Mouse (Mus musculus) T-helper 1 cell (primary cell): ENCODE measurements at regions not wholly inside any gene's neighbourhood (a gene's known extent, or its start where the extent isn't known, plus 50 kb on each side); places are given as distances from the start of the nearest gene placed in this dataset.

Experiments used
- in situ Hi-C: fragments of 300-600 bp; cut with MboI, MseI; formaldehyde crosslinking; loops from one replicate; pipeline ENCODE4 v1.15.1; 2025; ENCODE audit warnings: high pct_unique_total_duplicates

- in situ Hi-C loops: no loop called here
These were observed 277.2 kb upstream of the Tshz3 start for GRCm38 (mm10) chr7:36420741-36421140.

DNA sequence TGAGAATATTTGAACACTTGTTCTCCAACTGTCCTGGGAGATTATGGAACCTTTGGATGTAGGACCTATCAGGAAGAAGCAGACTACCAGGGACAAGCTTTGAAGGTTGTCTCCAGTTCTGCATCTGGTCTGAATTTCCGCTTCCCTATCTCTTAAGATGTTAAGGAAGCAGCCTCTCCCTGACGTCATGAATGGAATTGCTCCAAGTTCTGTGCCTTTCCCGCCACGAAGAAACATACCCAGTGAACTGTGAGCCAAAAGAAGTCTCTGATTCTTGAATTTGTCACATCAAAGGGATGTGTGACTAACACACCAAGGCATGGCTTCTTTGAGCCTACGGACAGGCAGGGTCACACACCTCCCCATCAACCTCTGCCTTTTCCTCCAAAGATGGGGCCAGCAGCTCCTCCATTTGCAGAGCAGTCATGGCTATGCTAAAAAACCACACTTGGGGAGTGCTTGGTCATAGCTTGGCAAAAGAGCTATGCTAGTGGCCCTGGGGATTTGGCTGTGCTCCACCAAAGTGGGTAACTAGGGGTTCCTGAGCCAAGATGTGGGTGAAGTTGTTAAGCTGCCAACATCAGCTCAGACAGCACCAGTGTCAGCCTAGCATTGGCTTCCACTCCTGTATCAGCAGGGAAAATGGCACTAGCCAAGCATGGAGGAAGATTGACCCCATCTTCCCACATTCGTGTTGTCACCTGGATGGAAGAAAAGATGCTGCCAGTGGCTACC lies 248.6 kb upstream of the Tshz3 start:
- in situ Hi-C loops: no loop called here

DNA sequence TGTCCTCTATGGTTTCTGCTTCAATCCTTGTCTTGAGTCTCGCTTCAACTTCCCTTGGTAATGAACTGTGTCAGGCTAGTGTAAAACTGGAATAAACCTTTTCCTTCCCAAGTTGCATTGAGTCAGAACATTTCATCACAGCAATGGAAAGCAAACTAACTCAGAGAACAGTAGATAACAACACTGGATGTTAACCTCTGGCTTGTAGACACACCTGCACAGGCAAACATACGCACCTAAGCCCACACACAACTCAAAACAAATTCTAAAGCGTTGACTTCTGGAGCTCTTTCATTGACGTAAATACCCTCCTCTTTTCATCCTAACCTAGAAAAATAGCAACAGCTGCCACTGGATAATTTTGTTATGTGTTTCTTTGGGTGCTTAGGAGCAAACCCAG lies 244.1 kb upstream of the Tshz3 start:
- in situ Hi-C loops: no loop called here

- in situ Hi-C loops: no loop called here
These were observed 241.8 kb upstream of the Tshz3 start for GRCm38 (mm10) chr7:36456080-36456479.

- in situ Hi-C loops: loop anchor here (10.0 kb wide), 1 partner anchor 1862 kb away; no protein-coding TSS in a partner anchor
These were observed 235.5 kb upstream of the Tshz3 start for GRCm38 (mm10) chr7:36462422-36462833.

- in situ Hi-C loops: loop anchor here (10.0 kb wide), 1 partner anchor 1855 kb away; no protein-coding TSS in a partner anchor
These were observed 228.5 kb upstream of the Tshz3 start for GRCm38 (mm10) chr7:36469386-36469785.

- in situ Hi-C loops: no loop called here
These were observed 224.4 kb upstream of the Tshz3 start for GRCm38 (mm10) chr7:36473532-36473931.

- in situ Hi-C loops: no loop called here
These were observed 221.5 kb upstream of the Tshz3 start for GRCm38 (mm10) chr7:36476434-36476833.

DNA sequence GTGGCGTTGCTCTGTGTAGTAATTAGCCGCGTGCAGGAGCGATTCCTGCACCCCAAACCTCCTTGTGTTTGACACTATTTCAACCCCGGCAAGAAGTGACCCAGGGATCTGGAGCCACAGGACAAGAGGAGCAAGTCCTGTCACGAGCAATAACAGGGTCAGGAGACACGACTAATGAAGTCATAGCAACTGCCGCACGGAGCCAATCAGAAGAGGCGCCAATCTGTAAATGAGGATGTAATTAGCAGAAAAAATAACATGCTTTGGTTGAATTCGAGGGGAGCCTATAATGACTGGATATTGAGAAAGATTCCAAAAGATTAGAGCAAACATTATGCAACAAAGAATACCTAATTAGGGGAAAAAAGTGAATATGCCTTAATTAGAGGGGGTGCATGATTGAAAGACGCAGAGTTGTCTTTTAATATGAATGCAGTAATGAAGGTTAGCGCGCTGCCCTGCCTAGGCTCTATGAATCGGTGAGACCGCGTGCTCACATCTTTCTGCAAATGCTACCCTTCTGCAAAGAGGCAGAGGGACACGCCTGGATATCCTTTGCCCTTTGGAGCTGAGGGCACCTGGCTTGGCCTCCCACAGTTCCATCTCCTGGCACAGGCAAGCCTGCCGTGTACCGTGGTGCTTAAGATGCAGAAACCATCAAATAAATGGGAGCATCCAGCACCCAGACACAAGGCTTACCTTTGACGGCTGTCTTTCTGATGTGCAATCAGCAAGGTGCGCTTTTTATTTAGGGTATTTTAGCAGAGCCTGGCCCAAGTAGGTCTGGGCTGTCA lies 220.9 kb upstream of the Tshz3 start:
- in situ Hi-C loops: no loop called here

DNA sequence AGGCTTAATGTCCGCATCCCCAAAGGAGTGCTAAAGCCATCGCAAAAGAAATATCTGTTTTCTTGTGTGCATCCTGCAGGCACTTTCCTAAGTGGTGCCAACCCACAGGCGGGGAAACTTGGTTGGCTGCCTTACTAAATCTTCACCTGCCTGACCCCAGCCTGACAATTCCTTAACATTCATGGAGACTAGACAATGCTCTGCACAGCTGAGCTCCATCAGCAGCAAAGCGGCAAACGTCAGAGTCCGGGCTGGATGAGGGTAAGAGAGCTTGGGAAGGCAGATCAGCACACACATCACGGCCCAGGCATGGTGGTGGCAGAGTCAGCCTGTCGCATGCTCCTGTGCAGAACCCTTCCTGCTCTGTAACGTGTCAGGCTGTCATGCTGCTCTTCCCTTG lies 209.8 kb upstream of the Tshz3 start:
- in situ Hi-C loops: no loop called here

DNA sequence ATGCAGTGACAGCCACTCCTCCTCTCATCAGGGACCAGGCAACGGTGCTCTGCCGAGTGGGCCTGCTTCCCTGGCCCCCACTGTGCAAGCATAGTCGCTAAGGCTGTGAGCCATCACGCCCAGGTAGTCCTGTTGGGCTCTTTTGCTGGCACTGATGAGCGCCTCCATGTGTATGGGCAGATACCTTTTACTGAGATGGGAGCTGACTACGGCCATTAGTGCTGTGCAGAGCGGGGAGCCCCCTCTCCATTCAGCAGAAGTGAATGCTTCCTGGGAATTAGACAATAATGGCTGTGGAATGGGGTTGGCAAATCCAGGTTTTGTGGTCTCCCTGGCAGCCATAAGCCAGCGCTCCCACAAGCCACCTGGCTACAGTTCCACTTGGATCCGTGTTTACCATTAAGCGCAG lies 206.7 kb upstream of the Tshz3 start:
- in situ Hi-C loops: no loop called here

GRCm38 (mm10) chr7:36504010-36504875 lies 193.7 kb upstream of the Tshz3 start:
- in situ Hi-C loops: no loop called here

GRCm38 (mm10) chr7:36507895-36508431 lies 190.0 kb upstream of the Tshz3 start:
- in situ Hi-C loops: no loop called here

DNA sequence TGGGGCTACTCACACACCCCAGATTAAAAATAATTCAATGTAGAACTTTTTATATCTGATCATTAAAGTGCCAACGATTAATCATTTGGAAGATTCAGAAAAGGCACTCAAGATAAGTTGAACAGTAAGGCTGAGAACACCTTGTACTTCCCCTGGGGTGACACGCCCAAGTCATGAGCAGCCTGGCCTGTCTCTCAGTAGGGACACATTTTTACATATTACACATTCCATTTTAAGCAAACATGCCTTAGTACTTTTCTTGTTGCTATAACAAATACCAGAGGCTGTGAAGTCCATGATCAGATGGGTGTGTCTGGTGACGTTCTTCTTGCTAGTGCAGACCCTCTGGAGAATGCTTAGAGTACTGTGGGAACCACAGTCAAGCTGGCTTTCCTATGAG lies 184.2 kb upstream of the Tshz3 start:
- in situ Hi-C loops: no loop called here

DNA sequence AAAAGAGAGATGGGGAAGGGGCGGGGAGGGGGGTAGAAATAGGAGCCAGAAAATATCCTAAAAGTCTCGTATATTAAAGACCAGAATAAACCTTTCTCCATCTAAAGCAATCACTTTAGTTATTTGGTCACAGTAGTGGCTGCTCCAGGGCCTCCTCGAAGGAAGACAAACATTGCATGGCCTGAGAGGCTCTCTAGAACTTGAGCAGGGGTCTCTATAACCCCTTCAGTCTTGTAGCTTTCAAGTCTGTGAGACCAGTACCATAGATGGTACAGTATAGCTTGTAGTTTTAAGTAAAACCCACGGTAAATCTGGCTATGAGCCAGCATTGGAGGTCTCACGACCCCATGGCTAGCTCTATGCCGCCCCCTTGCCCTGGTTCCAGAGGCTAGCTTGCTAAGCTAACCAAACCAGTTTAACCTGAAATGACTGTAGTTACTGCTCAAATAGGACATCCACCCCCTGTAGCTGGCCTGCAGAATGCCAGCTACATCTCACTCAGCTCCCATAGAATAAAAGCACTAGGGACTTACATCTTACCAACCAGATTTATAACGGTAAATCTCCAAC lies 181.7 kb upstream of the Tshz3 start:
- in situ Hi-C loops: no loop called here

GRCm38 (mm10) chr7:36519027-36519426 lies 178.9 kb upstream of the Tshz3 start:
- in situ Hi-C loops: no loop called here

GRCm38 (mm10) chr7:36522960-36523359 lies 175.0 kb upstream of the Tshz3 start:
- in situ Hi-C loops: no loop called here

DNA sequence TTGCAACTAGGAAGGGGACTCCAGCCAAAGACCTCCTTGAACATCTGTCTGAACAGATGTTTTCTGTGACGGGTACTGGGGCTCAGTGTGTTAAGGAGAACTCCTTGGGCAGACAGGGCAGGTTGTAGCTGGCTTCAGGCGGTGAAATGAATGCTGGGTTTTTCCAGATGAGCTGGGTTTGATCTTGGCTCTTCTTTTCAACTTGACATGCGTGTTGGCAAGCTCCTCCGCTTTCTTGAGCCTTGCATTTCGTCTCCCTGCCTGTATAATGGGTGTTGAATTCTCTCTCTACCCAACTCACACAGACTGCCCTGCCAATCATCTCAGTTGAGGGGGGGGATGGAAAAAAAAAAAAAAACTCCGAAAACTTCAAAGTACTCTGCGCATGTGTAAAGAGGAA lies 171.8 kb upstream of the Tshz3 start:
- in situ Hi-C loops: no loop called here

GRCm38 (mm10) chr7:36526692-36527091 lies 171.2 kb upstream of the Tshz3 start:
- in situ Hi-C loops: no loop called here

DNA sequence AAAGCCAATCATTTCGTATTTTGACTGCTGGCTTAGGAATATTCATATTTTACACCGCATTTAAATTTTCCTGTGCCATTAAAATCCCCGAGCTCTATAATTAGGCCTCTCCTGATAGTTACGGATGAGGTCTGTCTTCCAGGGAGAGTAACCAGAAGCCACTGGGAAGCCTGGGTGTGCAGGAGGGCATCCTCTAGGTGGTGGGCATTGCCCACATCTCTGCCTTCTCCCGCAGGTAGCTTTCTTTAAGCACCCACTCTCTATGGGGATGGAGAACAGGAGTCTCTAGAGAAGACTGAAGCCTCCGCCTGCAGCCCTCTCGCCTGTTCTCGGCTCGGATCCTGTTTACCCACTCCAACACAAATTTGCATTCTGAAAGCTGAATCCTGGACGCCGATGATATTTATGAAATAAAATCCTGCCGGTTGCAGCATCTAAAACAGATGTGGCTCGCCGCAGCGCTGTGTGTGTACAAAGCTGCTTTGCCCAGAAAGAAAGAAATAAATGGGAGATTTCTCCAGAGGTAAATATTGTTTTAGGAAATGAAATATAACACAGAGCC lies 168.3 kb upstream of the Tshz3 start:
- in situ Hi-C loops: no loop called here

GRCm38 (mm10) chr7:36531559-36531958 lies 166.4 kb upstream of the Tshz3 start:
- in situ Hi-C loops: no loop called here
